Mouse (Mus musculus): Measurements from ENCODE around the gene Dync2li1.

Gene Dync2li1

DNA sequence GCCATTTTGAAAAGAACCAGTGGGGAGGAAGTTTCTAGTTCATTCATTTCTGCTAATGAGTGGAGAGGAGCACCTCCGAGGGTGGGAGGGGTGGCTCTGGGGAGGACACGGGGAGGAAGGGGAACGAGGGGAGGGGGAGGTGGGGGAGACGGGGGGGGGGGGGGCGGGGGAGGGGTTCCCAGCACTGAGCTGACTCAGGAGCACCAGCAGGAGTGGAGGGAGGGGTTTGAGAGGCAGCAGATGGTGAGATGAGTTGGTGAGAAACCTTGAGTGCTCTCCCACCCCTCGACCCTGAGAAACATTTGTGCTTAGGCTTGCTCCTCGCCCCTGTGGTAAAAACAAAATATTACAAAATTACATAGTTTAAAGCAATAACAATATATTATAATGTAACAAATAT, 19.6 kb downstream of the Dync2li1 start:
- no peak for DNase-seq (ENCODE audit: low spot score in 2 of 2)

GRCm38 (mm10) chr17:84646477-84646876, 20.2 kb downstream of the Dync2li1 start:
- no peak for DNase-seq (ENCODE audit: low spot score in 2 of 2)

DNA sequence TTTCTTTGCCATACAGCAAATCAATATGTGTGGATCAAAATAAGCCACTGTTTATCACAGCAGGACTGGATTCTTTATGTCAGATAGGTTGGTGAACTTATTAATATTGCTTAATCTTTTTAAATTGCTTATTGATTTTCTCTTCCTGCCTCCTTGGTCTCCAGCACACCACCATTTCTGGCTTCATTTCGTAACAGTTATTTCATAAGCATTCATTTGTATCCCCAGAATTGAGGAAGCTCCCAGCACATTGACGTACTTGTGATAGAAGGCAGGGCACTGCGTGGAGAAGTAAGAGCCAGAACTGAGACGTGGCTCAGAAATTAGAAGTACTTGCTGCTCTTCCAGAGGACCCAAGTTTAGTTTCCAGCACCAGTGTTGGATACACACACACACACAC, 21.3 kb downstream of the Dync2li1 start:
- DNase-seq (ENCODE audit: low spot score in 2 of 2) = no peak

- DNase-seq (ENCODE audit: low spot score in 2 of 2) = no peak
Observed at GRCm38 (mm10) chr17:84650302-84651017, 24.2 kb downstream of the Dync2li1 start.

GRCm38 (mm10) chr17:84653544-84653943, 27.2 kb downstream of the Dync2li1 start:
- no peak for DNase-seq (ENCODE audit: low spot score in 2 of 2)

DNA sequence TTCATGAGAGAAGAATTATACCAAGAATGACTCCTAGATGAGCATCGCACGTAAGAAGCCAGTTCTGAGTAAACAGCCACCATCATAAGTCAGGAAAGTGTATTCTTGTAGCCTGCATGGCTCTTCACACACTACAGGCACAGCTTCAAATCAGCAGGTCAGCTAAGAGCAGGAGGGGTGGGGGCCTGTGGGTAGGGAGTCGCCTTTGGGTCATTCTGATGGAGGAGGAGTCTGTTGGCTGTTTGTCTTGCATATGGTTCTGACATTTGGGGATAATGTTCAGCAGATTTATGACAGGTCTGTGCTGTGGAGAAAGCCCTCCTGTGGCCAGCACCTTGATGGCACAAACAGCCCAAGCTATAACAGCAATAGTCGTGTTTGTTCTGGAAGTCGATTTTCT, 29.9 kb downstream of the Dync2li1 start:
- no peak for DNase-seq (ENCODE audit: low spot score in 2 of 2)

GRCm38 (mm10) chr17:84656653-84657421, 30.5 kb downstream of the Dync2li1 start:
- DNase-seq (ENCODE audit: low spot score in 2 of 2) = no peak

GRCm38 (mm10) chr17:84657422-84657732, 31.1 kb downstream of the Dync2li1 start:
- no peak for DNase-seq (ENCODE audit: low spot score in 2 of 2)

DNA sequence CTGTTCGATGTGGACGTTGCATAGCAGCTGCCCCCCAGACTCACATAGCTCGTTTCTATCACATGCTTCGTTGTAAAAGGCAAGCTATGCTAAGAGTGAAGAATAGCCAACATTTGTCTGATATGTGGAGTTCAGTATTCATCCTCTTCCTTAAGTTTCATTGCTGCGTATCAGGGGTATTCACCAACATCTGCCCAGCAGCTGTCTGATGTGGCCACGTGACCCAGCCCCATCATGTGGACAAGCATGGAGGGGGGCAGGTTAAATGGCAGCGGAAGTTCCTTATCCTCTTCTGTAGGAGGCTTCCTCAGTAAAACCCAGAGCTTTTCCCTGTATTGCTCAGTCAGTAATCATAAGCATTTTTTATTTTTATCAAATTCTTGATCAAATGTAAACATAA, 31.5 kb downstream of the Dync2li1 start:
- no peak for DNase-seq (ENCODE audit: low spot score in 2 of 2)

GRCm38 (mm10) chr17:84658195-84658594, 31.9 kb downstream of the Dync2li1 start:
- DNase-seq (ENCODE audit: low spot score in 2 of 2) = no peak

GRCm38 (mm10) chr17:84658951-84659350, 32.7 kb downstream of the Dync2li1 start:
- DNase-seq (ENCODE audit: low spot score in 2 of 2) = no peak

DNA sequence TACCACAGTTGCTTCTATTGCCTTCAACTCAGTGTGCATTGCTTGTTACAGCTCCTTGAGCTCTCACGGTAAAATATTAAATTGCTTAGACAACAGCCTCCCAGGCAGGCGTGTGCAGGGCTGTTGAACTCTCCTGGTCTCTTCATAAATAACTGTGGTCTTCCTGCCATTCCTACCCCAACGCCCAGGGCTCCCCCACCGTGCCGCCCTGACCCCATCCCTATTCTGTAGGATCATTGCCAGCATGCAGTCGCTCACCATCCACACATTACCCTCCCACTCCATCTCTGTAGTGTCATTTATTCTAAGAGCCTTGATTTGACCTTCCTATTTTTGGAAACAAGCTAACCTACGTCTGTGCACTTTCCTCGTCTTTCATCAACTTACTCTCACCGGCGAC, 38.8 kb downstream of the Dync2li1 start:
- no peak for DNase-seq (ENCODE audit: low spot score in 2 of 2)

DNA sequence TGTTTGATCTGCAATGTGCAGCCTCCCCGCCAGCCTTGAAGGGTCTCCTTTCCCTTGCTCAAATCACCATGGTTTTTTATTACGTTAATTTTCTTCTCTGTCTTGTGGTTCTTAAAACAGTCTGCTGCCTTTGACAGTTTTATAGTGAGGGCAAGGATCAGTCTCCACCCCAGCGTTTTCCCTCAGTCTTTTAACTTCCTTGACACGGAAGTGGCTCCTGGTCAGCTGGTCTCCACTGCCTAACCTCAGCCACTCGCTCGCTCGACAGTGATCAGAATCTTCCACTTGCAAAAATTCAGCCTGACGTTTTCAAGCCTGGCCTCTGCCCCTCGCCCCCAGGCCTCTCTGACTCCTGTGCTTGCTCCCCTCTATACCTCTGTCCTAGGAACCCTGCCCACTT, 39.4 kb downstream of the Dync2li1 start:
- DNase-seq (ENCODE audit: low spot score in 2 of 2) = no peak

- DNase-seq (ENCODE audit: low spot score in 2 of 2) = no peak
Observed at GRCm38 (mm10) chr17:84667848-84668247, 41.6 kb downstream of the Dync2li1 start.

GRCm38 (mm10) chr17:84672376-84673369, 46.4 kb downstream of the Dync2li1 start:
- DNase-seq (ENCODE audit: low spot score in 2 of 2) = no peak

GRCm38 (mm10) chr17:84674048-84674447, 47.8 kb downstream of the Dync2li1 start:
- no peak for DNase-seq (ENCODE audit: low spot score in 2 of 2)

DNA sequence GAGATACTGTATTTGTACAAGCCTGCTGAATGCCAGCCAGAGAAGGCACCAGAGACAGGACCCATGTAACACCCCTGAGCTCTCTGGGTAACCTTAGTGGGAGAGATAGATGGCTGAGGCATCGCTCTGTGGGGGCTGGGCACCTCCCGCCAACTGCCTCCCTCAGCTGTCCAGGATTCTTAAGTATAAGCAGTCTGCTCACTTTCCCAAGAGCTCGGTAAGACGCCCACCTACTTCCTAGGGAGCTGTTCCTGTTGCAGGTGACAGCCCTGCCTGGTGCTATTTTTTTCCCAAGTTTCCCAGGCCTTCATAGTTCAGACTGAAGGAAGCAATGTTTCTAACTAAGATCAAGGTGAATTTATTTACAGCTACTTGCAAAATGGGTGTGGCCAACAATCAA, 48.9 kb downstream of the Dync2li1 start:
- DNase-seq (ENCODE audit: low spot score in 2 of 2) = no peak

GRCm38 (mm10) chr17:84675951-84676366, 49.7 kb downstream of the Dync2li1 start, which contains the start of gene Abcg8:
Abcg8 (plus strand) TSS chr17:84676302.
- DNase-seq (ENCODE audit: low spot score in 2 of 2) = no peak

GRCm38 (mm10) chr17:84677595-84677994, 51.3 kb downstream of the Dync2li1 start:
- no peak for DNase-seq (ENCODE audit: low spot score in 2 of 2)

- DNase-seq (ENCODE audit: low spot score in 2 of 2) = peak in 1 of 2 experiments; percentile 51
Observed at GRCm38 (mm10) chr17:84681670-84682069, 55.4 kb downstream of the Dync2li1 start.

- no peak for DNase-seq (ENCODE audit: low spot score in 2 of 2)
Observed at GRCm38 (mm10) chr17:84682734-84683717, 56.7 kb downstream of the Dync2li1 start, which contains the start of gene Abcg5. Abcg5 (minus strand) TSS chr17:84683011.
